Mouse (Mus musculus) fat pad, adult 2 months (tissue): ENCODE results near the gene Prkce.

Experiments used
- DNase-seq: peaks from one replicate; pipeline ENCODE4 v3.0.0-alpha.2; 2011; ENCODE audit warnings: low read depth, low spot score; ENCODE audit errors: extremely low read depth

Prkce gene

GRCm38 (mm10) chr17:86175516-86175915 is 7.9 kb downstream of the Prkce start:
- no peak for DNase-seq

- DNase-seq = no peak
Measured at GRCm38 (mm10) chr17:86176722-86177121, 9.1 kb downstream of the Prkce start.

- no peak for DNase-seq
Measured at GRCm38 (mm10) chr17:86183788-86184187, 16.2 kb downstream of the Prkce start.

- no peak for DNase-seq
Measured at GRCm38 (mm10) chr17:86184552-86185209, 17.1 kb downstream of the Prkce start.

GRCm38 (mm10) chr17:86185584-86185983 is 18.0 kb downstream of the Prkce start:
- no peak for DNase-seq

- no peak for DNase-seq
Measured at GRCm38 (mm10) chr17:86187777-86188176, 20.2 kb downstream of the Prkce start.

GRCm38 (mm10) chr17:86193979-86194378 is 26.4 kb downstream of the Prkce start:
- DNase-seq = no peak

GRCm38 (mm10) chr17:86194921-86195320 is 27.3 kb downstream of the Prkce start:
- no peak for DNase-seq

- no peak for DNase-seq
Measured at GRCm38 (mm10) chr17:86198496-86199465, 31.2 kb downstream of the Prkce start.

- DNase-seq = peak; percentile 57
Measured at GRCm38 (mm10) chr17:86201981-86202380, 34.4 kb downstream of the Prkce start.

GRCm38 (mm10) chr17:86202972-86203371 is 35.4 kb downstream of the Prkce start:
- no peak for DNase-seq

GRCm38 (mm10) chr17:86203531-86204450 is 36.2 kb downstream of the Prkce start:
- DNase-seq = no peak

GRCm38 (mm10) chr17:86206289-86206688 is 38.7 kb downstream of the Prkce start:
- DNase-seq = no peak

- no peak for DNase-seq
Measured at GRCm38 (mm10) chr17:86208057-86208820, 40.7 kb downstream of the Prkce start.

- no peak for DNase-seq
Measured at GRCm38 (mm10) chr17:86208821-86209186, 41.2 kb downstream of the Prkce start.

GRCm38 (mm10) chr17:86209680-86210251 is 42.2 kb downstream of the Prkce start:
- no peak for DNase-seq

- no peak for DNase-seq
Measured at GRCm38 (mm10) chr17:86212204-86212603, 44.6 kb downstream of the Prkce start.

GRCm38 (mm10) chr17:86214285-86214684 is 46.7 kb downstream of the Prkce start:
- DNase-seq = no peak

- DNase-seq = no peak
Measured at GRCm38 (mm10) chr17:86214741-86215140, 47.2 kb downstream of the Prkce start.

- DNase-seq = no peak
Measured at GRCm38 (mm10) chr17:86215771-86216170, 48.2 kb downstream of the Prkce start.
